9 mouse cellular contexts compared by ENCODE assay signal in genomic region chr8:60594761-60595160, GRCm38 (mm10). TPM values are rescaled to one million over a fixed set of nuclear protein-coding genes. Genes with fewer than 3 reads are reported as not detected.
DNase-seq lines count a peak whose midpoint lies in the region; ATAC-seq lines count a peak whose summit lies in the region.
"Had no signal": no experiment of that assay in that cellular context is flagged by ENCODE, and none has a peak within 500 bp of the region (broad histone marks: within the 10 kb centered on the region; RNA-seq: fewer than 3 reads in every experiment).

No protein-coding gene starts in this region.

- H3K4me3 ChIP-seq in midbrain, embryonic 14.5 days (replicated peaks; ENCODE audit: low read depth, low read length) = no peak overlapping the region
- no peak overlapping the region for H3K4me3 ChIP-seq in midbrain, embryonic 11.5 days (ENCODE audit: low read depth, low read length)
- H3K4me3 ChIP-seq: stomach, embryonic 15.5 days had no signal

- H3K27me3 ChIP-seq in midbrain, embryonic 14.5 days (ENCODE audit: control insufficient read depth, insufficient read depth, low read length) = no peaks in the 10 kb centered on the region
- no peaks in the 10 kb centered on the region for H3K27me3 ChIP-seq in midbrain, embryonic 11.5 days (ENCODE audit: control insufficient read depth, insufficient read depth, low read length)
- H3K27me3 ChIP-seq: stomach, embryonic 15.5 days had no signal

- no peaks in the 10 kb centered on the region for H3K36me3 ChIP-seq in midbrain, embryonic 14.5 days (ENCODE audit: control insufficient read depth, insufficient read depth, low read length)
- no peaks in the 10 kb centered on the region for H3K36me3 ChIP-seq in midbrain, embryonic 11.5 days (ENCODE audit: control insufficient read depth, insufficient read depth, low read length)
- H3K36me3 ChIP-seq: stomach, embryonic 15.5 days had no signal

- DNase-seq in frontal cortex, postnatal 10 days (ENCODE audit: low spot score in 2 of 2) = no peak
- DNase-seq in midbrain, embryonic 14.5 days = peak; percentile 18
- no peak for DNase-seq in midbrain, embryonic 11.5 days (ENCODE audit: low spot score, missing footprints)
- peak; percentile 11 to 20 for DNase-seq in cerebellum, postnatal 36 days
- peak; percentile 5 to 45 for DNase-seq in layer of hippocampus, adult 8-10 months (ENCODE audit: low spot score in 2 of 2)
- no peak for DNase-seq in thymus, postnatal 0 days (ENCODE audit: low spot score)
- DNase-seq in T-cell, adult 2 months (ENCODE audit: low spot score) = no peak

- ATAC-seq in frontal cortex, adult (ENCODE audit: low TSS enrichment) = peak; percentile 98
- no peak for ATAC-seq in midbrain, embryonic 14.5 days (ENCODE audit: low FRiP score, low TSS enrichment)
- ATAC-seq in midbrain, embryonic 11.5 days (ENCODE audit: low FRiP score) = no peak

- no peak overlapping the region for H3K27ac ChIP-seq in midbrain, embryonic 14.5 days (replicated peaks; ENCODE audit: low read depth, low read length)
- no peak overlapping the region for H3K27ac ChIP-seq in midbrain, embryonic 11.5 days (ENCODE audit: low read depth, low read length)
- H3K27ac ChIP-seq: stomach, embryonic 15.5 days had no signal

- no peaks in the 10 kb centered on the region for H3K9me3 ChIP-seq in midbrain, embryonic 14.5 days (ENCODE audit: control insufficient read depth, low read length)
- H3K9me3 ChIP-seq in midbrain, embryonic 11.5 days (ENCODE audit: control insufficient read depth, low read length) = no peaks in the 10 kb centered on the region
- H3K9me3 ChIP-seq: stomach, embryonic 15.5 days had no signal

- WGBS in midbrain, embryonic 14.5 days = 67% methylated on average over 3 of the region's 3 CpGs
- 56% methylated on average over 3 of the region's 3 CpGs for WGBS in midbrain, embryonic 11.5 days

- no peaks in the 10 kb centered on the region for H3K4me1 ChIP-seq in midbrain, embryonic 14.5 days (ENCODE audit: control insufficient read depth, insufficient read depth, low read length)
- no peaks in the 10 kb centered on the region for H3K4me1 ChIP-seq in midbrain, embryonic 11.5 days (ENCODE audit: control insufficient read depth, insufficient read depth, low read length)
- H3K4me1 ChIP-seq: stomach, embryonic 15.5 days had no signal

- H3K9ac ChIP-seq in midbrain, embryonic 14.5 days (replicated peaks; ENCODE audit: low read length) = no peak overlapping the region
- H3K9ac ChIP-seq in midbrain, embryonic 11.5 days (ENCODE audit: low read length) = no peak overlapping the region
- H3K9ac ChIP-seq: stomach, embryonic 15.5 days had no signal

- H3K4me2 ChIP-seq in midbrain, embryonic 14.5 days (ENCODE audit: low read length) = no peak overlapping the region
- H3K4me2 ChIP-seq in midbrain, embryonic 11.5 days = no peak overlapping the region
- H3K4me2 ChIP-seq: stomach, embryonic 15.5 days had no signal

RNA-seq across cellular contexts. Expression of gene Mfap3l, which starts 37.9 kb away (rescaled TPM):
- polyA plus RNA-seq in midbrain, embryonic 14.5 days (2014; fragmentation: Nextera tagmentation; extraction: Ambion mirVana) = 2.4 and 3.0 TPM in 2 replicates
- polyA plus RNA-seq in midbrain, embryonic 11.5 days (2014; fragmentation: Nextera tagmentation; extraction: Ambion mirVana) = 1.8 and 2.1 TPM in 2 replicates
- total RNA-seq in layer of hippocampus, adult 8-10 months (2022) = 10 to 100 TPM; 46.1 to 72.6 (median 61.9) TPM
- polyA plus RNA-seq in thymus, postnatal 0 days (2015; fragmentation: Nextera tagmentation; extraction: Ambion mirVana) = 0.14 and 0.25 TPM in 2 replicates

Comparison
In these comparisons a context has a peak if more than half of its experiments do, and no peak if none do; other contexts are left out.
1. DNase-seq: peak in midbrain, embryonic 14.5 days (single experiment), cerebellum, postnatal 36 days (2 of 2) and layer of hippocampus, adult 8-10 months (2 of 2); none in frontal cortex, postnatal 10 days (0 of 2), midbrain, embryonic 11.5 days (single experiment), thymus, postnatal 0 days (single experiment) and T-cell, adult 2 months (single experiment).